ENCODE assay signal across 13 mouse cellular contexts in genomic region chr1:172221297-172222063, GRCm38 (mm10). TPM values are rescaled to one million over a fixed set of nuclear protein-coding genes. Genes with fewer than 3 reads are reported as not detected.
DNase-seq lines count a peak whose midpoint lies in the region; ATAC-seq and TF ChIP-seq lines count a peak whose summit lies in the region.
"Had no signal": no experiment of that assay in that cellular context is flagged by ENCODE, and none has a peak within 500 bp of the region (broad histone marks: within the 10 kb centered on the region; RNA-seq: fewer than 3 reads in every experiment).

No protein-coding gene starts in this region.

- no peak for ATAC-seq in heart, embryonic 16.5 days (replicated peaks; ENCODE audit: extremely low read depth, insufficient read depth, low FRiP score)
- no peak for ATAC-seq in midbrain, embryonic 12.5 days (ENCODE audit: low FRiP score, low read depth)
- ATAC-seq in midbrain, postnatal 0 days (ENCODE audit: low FRiP score) = no peak
- 0 out of 2 replicates have a peak, but pooled peaks have one; percentile 6 for ATAC-seq in hindbrain, embryonic 12.5 days (ENCODE audit: low FRiP score)
- no peak for ATAC-seq in stomach, postnatal 0 days (ENCODE audit: low FRiP score, low TSS enrichment)

- no peaks in the 10 kb centered on the region for H3K9me3 ChIP-seq in heart, embryonic 16.5 days (replicated peaks; ENCODE audit: control insufficient read depth, low read length)
- H3K9me3 ChIP-seq in midbrain, embryonic 12.5 days = no peaks in the 10 kb centered on the region
- H3K9me3 ChIP-seq in midbrain, postnatal 0 days (ENCODE audit: low read length) = no peaks in the 10 kb centered on the region
- H3K9me3 ChIP-seq in hindbrain, embryonic 12.5 days (replicated peaks) = no peaks in the 10 kb centered on the region
- no peaks in the 10 kb centered on the region for H3K9me3 ChIP-seq in stomach, postnatal 0 days (ENCODE audit: control insufficient read depth, low read length)
- H3K9me3 ChIP-seq: megakaryocyte, embryonic 14.5 days had no signal

- H3K9ac ChIP-seq in heart, embryonic 16.5 days (ENCODE audit: low read length) = peak overlapping the region; percentile 23
- H3K9ac ChIP-seq in midbrain, embryonic 12.5 days (replicated peaks) = peak overlapping the region; percentile 7; the same call in 1 of the 2 replicates
- H3K9ac ChIP-seq in midbrain, postnatal 0 days (replicated peaks; ENCODE audit: low read length, poor library complexity, severe bottlenecking) = no peak overlapping the region
- no peak overlapping the region for H3K9ac ChIP-seq in hindbrain, embryonic 12.5 days
- H3K9ac ChIP-seq in stomach, postnatal 0 days (ENCODE audit: low read length) = no peak overlapping the region

- WGBS in heart, embryonic 16.5 days = 41% methylated on average over 11 of the region's 11 CpGs
- 45% methylated on average over 11 of the region's 11 CpGs for WGBS in midbrain, embryonic 12.5 days
- 48% methylated on average over 11 of the region's 11 CpGs for WGBS in midbrain, postnatal 0 days
- 39% methylated on average over 11 of the region's 11 CpGs for WGBS in hindbrain, embryonic 12.5 days
- 60% methylated on average over 11 of the region's 11 CpGs for WGBS in stomach, postnatal 0 days

- H3K4me2 ChIP-seq in heart, embryonic 16.5 days (ENCODE audit: low read depth, low read length) = no peak overlapping the region
- no peak overlapping the region for H3K4me2 ChIP-seq in midbrain, embryonic 12.5 days (replicated peaks)
- H3K4me2 ChIP-seq in midbrain, postnatal 0 days (ENCODE audit: low read depth, low read length, poor library complexity, severe bottlenecking) = no peak overlapping the region
- H3K4me2 ChIP-seq in hindbrain, embryonic 12.5 days (replicated peaks) = no peak overlapping the region
- H3K4me2 ChIP-seq in stomach, postnatal 0 days (replicated peaks; ENCODE audit: low read depth) = no peak overlapping the region

- TF ChIP-seq CTCF in midbrain, postnatal 0 days (IDR thresholded peaks at IDR 0.05) = no peak
- TF ChIP-seq CTCF in stomach, postnatal 0 days (IDR thresholded peaks at IDR 0.05; ENCODE audit: low read depth) = no peak

- no peak for TF ChIP-seq EP300 in stomach, postnatal 0 days (optimal IDR thresholded peaks at IDR 0.05)

- no peak for DNase-seq in heart, postnatal 4 days
- no peak for DNase-seq in midbrain, postnatal 0 days (ENCODE audit: low spot score)
- no peak for DNase-seq in stomach, postnatal 0 days (ENCODE audit: low spot score)
- DNase-seq in yolk sac, embryonic 10.5 days (ENCODE audit: low spot score) = no peak
- DNase-seq in adrenal gland, postnatal 10 days = no peak
- DNase-seq: cerebellum, adult 11 months had no signal

- peaks cover 53% of the 10 kb centered on the region for H3K4me1 ChIP-seq in heart, embryonic 16.5 days (ENCODE audit: control insufficient read depth, insufficient read depth, low read length)
- H3K4me1 ChIP-seq in midbrain, embryonic 12.5 days = peaks cover 51% of the 10 kb centered on the region
- peaks cover 15% of the 10 kb centered on the region for H3K4me1 ChIP-seq in midbrain, postnatal 0 days (ENCODE audit: insufficient read depth, low read length)
- peaks cover 51% of the 10 kb centered on the region for H3K4me1 ChIP-seq in hindbrain, embryonic 12.5 days
- H3K4me1 ChIP-seq in stomach, postnatal 0 days (replicated peaks; ENCODE audit: control insufficient read depth, insufficient read depth) = peaks cover 12% of the 10 kb centered on the region; the same call in 1 of the 2 replicates

- H3K36me3 ChIP-seq in heart, embryonic 16.5 days (ENCODE audit: control insufficient read depth, insufficient read depth) = no peaks in the 10 kb centered on the region
- no peaks in the 10 kb centered on the region for H3K36me3 ChIP-seq in midbrain, embryonic 12.5 days
- no peaks in the 10 kb centered on the region for H3K36me3 ChIP-seq in midbrain, postnatal 0 days (ENCODE audit: insufficient read depth, low read length)
- H3K36me3 ChIP-seq in hindbrain, embryonic 12.5 days = no peaks in the 10 kb centered on the region
- no peaks in the 10 kb centered on the region for H3K36me3 ChIP-seq in stomach, postnatal 0 days (ENCODE audit: control insufficient read depth, insufficient read depth, low read length)

- no peak overlapping the region for H3K4me3 ChIP-seq in heart, embryonic 16.5 days (ENCODE audit: low read length)
- H3K4me3 ChIP-seq in midbrain, embryonic 12.5 days = no peak overlapping the region
- H3K4me3 ChIP-seq in midbrain, postnatal 0 days (ENCODE audit: low read depth, low read length) = no peak overlapping the region
- H3K4me3 ChIP-seq in hindbrain, embryonic 12.5 days = no peak overlapping the region
- no peak overlapping the region for H3K4me3 ChIP-seq in stomach, postnatal 0 days (ENCODE audit: low read depth, low read length)
- H3K4me3 ChIP-seq: megakaryocyte, embryonic 14.5 days had no signal

- H3K27me3 ChIP-seq in heart, embryonic 16.5 days (ENCODE audit: control insufficient read depth, insufficient read depth, low read length) = no peaks in the 10 kb centered on the region
- no peaks in the 10 kb centered on the region for H3K27me3 ChIP-seq in midbrain, embryonic 12.5 days
- H3K27me3 ChIP-seq in midbrain, postnatal 0 days (ENCODE audit: insufficient read depth, low read length) = no peaks in the 10 kb centered on the region
- H3K27me3 ChIP-seq in hindbrain, embryonic 12.5 days = no peaks in the 10 kb centered on the region
- H3K27me3 ChIP-seq in stomach, postnatal 0 days (ENCODE audit: control insufficient read depth, insufficient read depth, low read length) = no peaks in the 10 kb centered on the region
- H3K27me3 ChIP-seq: CH12.LX had no signal

- peak overlapping the region; percentile 95 for H3K27ac ChIP-seq in heart, embryonic 16.5 days (ENCODE audit: low read length)
- H3K27ac ChIP-seq in midbrain, embryonic 12.5 days (replicated peaks) = no peak overlapping the region
- H3K27ac ChIP-seq in midbrain, postnatal 0 days (ENCODE audit: low read depth, low read length) = no peak overlapping the region
- H3K27ac ChIP-seq in hindbrain, embryonic 12.5 days = peak overlapping the region; percentile 70
- peak overlapping the region; percentile 45; the same call in 1 of the 2 replicates for H3K27ac ChIP-seq in stomach, postnatal 0 days (replicated peaks)

RNA-seq across cellular contexts. Expression of gene Casq1, which starts 1.8 kb away (rescaled TPM):
- 106 and 108 TPM in 2 replicates for polyA plus RNA-seq in heart, embryonic 16.5 days (2015; fragmentation: Nextera tagmentation; extraction: Ambion mirVana)
- 10 to 100 TPM; 11.9 to 18.1 TPM for total RNA-seq in heart, postnatal 4 days (2021)
- 1.9 and 2.1 TPM in 2 replicates for polyA plus RNA-seq in midbrain, embryonic 12.5 days (2016; fragmentation: Nextera tagmentation; extraction: Ambion mirVana)
- 0.99 TPM in 1 of 2 replicates, not detected in the other for total RNA-seq in midbrain, postnatal 0 days (2014; rRNA removed)
- 1.3 and 2.2 TPM in 2 replicates for polyA plus RNA-seq in midbrain, postnatal 0 days (2015; fragmentation: Nextera tagmentation; extraction: Ambion mirVana)
- 2.3 and 3.8 TPM in 2 replicates for polyA plus RNA-seq in hindbrain, embryonic 12.5 days (2016; fragmentation: Nextera tagmentation; extraction: Ambion mirVana)
- 9.8 and 9.9 TPM in 2 replicates for polyA plus RNA-seq in stomach, postnatal 0 days (2015; fragmentation: Nextera tagmentation; extraction: Ambion mirVana)
- total RNA-seq in adrenal gland, postnatal 10 days (2021) = 100 to 1,000 TPM in 1 of 2 experiments, 10 to 100 TPM in 1; 63.5 to 189 TPM

RNA-seq across cellular contexts. Expression of gene Pea15a, which starts 14.9 kb away (rescaled TPM):
- 181 and 193 TPM in 2 replicates for polyA plus RNA-seq in heart, embryonic 16.5 days (2015; fragmentation: Nextera tagmentation; extraction: Ambion mirVana)
- 100 to 1,000 TPM; 140 to 147 TPM for total RNA-seq in heart, postnatal 4 days (2021)
- 350 and 356 TPM in 2 replicates for polyA plus RNA-seq in midbrain, embryonic 12.5 days (2016; fragmentation: Nextera tagmentation; extraction: Ambion mirVana)
- 311 and 342 TPM in 2 replicates for total RNA-seq in midbrain, postnatal 0 days (2014; rRNA removed)
- 501 and 555 TPM in 2 replicates for polyA plus RNA-seq in midbrain, postnatal 0 days (2015; fragmentation: Nextera tagmentation; extraction: Ambion mirVana)
- polyA plus RNA-seq in hindbrain, embryonic 12.5 days (2016; fragmentation: Nextera tagmentation; extraction: Ambion mirVana) = 322 and 363 TPM in 2 replicates
- 79.4 and 81.6 TPM in 2 replicates for polyA plus RNA-seq in stomach, postnatal 0 days (2015; fragmentation: Nextera tagmentation; extraction: Ambion mirVana)
- total RNA-seq in adrenal gland, postnatal 10 days (2021) = 10 to 100 TPM; 65.7 to 80.4 TPM

RNA-seq across cellular contexts. Expression of gene Atp1a4, which starts 36.7 kb away (rescaled TPM):
- 0.16 and 0.17 TPM in 2 replicates for polyA plus RNA-seq in heart, embryonic 16.5 days (2015; fragmentation: Nextera tagmentation; extraction: Ambion mirVana)
- total RNA-seq in heart, postnatal 4 days (2021) = under 1 TPM in 1 of 2 experiments, not detected in 1; 0.11 TPM
- polyA plus RNA-seq in midbrain, embryonic 12.5 days (2016; fragmentation: Nextera tagmentation; extraction: Ambion mirVana) = not detected in 2 replicates
- 0.05 and 0.14 TPM in 2 replicates for total RNA-seq in midbrain, postnatal 0 days (2014; rRNA removed)
- 0.05 TPM in 1 of 2 replicates, not detected in the other for polyA plus RNA-seq in midbrain, postnatal 0 days (2015; fragmentation: Nextera tagmentation; extraction: Ambion mirVana)
- not detected in 2 replicates for polyA plus RNA-seq in hindbrain, embryonic 12.5 days (2016; fragmentation: Nextera tagmentation; extraction: Ambion mirVana)
- polyA plus RNA-seq in stomach, postnatal 0 days (2015; fragmentation: Nextera tagmentation; extraction: Ambion mirVana) = not detected in 2 replicates
- total RNA-seq in adrenal gland, postnatal 10 days (2021) = under 1 TPM; 0.24 to 0.30 TPM
- total RNA-seq: CH12.LX; layer of hippocampus, postnatal 10 days had no signal
- polyA plus RNA-seq: thymus, postnatal 0 days had no signal

RNA-seq across cellular contexts. Expression of gene Igsf8, which starts 40.0 kb away (rescaled TPM):
- polyA plus RNA-seq in heart, embryonic 16.5 days (2015; fragmentation: Nextera tagmentation; extraction: Ambion mirVana) = 25.3 and 30.6 TPM in 2 replicates
- total RNA-seq in heart, postnatal 4 days (2021) = 10 to 100 TPM; 19.1 to 20.1 TPM
- polyA plus RNA-seq in midbrain, embryonic 12.5 days (2016; fragmentation: Nextera tagmentation; extraction: Ambion mirVana) = 103 and 106 TPM in 2 replicates
- 114 and 115 TPM in 2 replicates for total RNA-seq in midbrain, postnatal 0 days (2014; rRNA removed)
- 79.6 and 88.8 TPM in 2 replicates for polyA plus RNA-seq in midbrain, postnatal 0 days (2015; fragmentation: Nextera tagmentation; extraction: Ambion mirVana)
- 147 and 159 TPM in 2 replicates for polyA plus RNA-seq in hindbrain, embryonic 12.5 days (2016; fragmentation: Nextera tagmentation; extraction: Ambion mirVana)
- polyA plus RNA-seq in stomach, postnatal 0 days (2015; fragmentation: Nextera tagmentation; extraction: Ambion mirVana) = 19.1 and 19.5 TPM in 2 replicates
- 10 to 100 TPM; 26.5 to 32.3 TPM for total RNA-seq in adrenal gland, postnatal 10 days (2021)

Comparison
In these comparisons a context has a peak if more than half of its experiments do, and no peak if none do; other contexts are left out.
1. H3K9ac ChIP-seq: peak in heart, embryonic 16.5 days (single experiment) and midbrain, embryonic 12.5 days (single experiment); none in midbrain, postnatal 0 days (single experiment), hindbrain, embryonic 12.5 days (single experiment) and stomach, postnatal 0 days (single experiment).
2. H3K27ac ChIP-seq: peak in heart, embryonic 16.5 days (single experiment), hindbrain, embryonic 12.5 days (single experiment) and stomach, postnatal 0 days (single experiment); none in midbrain, embryonic 12.5 days (single experiment) and midbrain, postnatal 0 days (single experiment).